Mouse (Mus musculus) forebrain, embryonic 14.5 days (tissue): ENCODE measurements at regions not wholly inside any gene's neighbourhood (a gene's known extent, or its start where the extent isn't known, plus 50 kb on each side); places are given as distances from the start of the nearest gene placed in this dataset.

Experiments
- ATAC-seq: fragments of 200-750 bp; cut with Nextera tagmentation; 2 replicates; pipeline ENCODE4 v1.8.0; 2017; ENCODE audit warnings: mild to moderate bottlenecking, moderate library complexity
- DNase-seq: peaks from one replicate; pipeline ENCODE4 v3.0.0-alpha.2; 2015; ENCODE audit warnings: low spot score
- H3K27ac ChIP-seq: fragments of 300-500 bp; sonication (generic); 2 replicates; pipeline ENCODE4 v1.5.1; 2014; ENCODE audit warnings: low read depth, mild to moderate bottlenecking, control low read depth, low read length, moderate library complexity
- H3K27me3 ChIP-seq: fragments of 300-500 bp; sonication (generic); replicated peaks from 2 replicates; pipeline ENCODE4 v1.6.1; 2014; ENCODE audit warnings: low read length, control low read depth, mixed read lengths; ENCODE audit not compliant: control insufficient read depth, insufficient read depth
- H3K36me3 ChIP-seq: fragments of 300-500 bp; sonication (generic); 2 replicates; pipeline ENCODE4 v1.6.1; 2014; ENCODE audit warnings: low read length, control low read depth; ENCODE audit not compliant: control insufficient read depth, insufficient read depth
- H3K4me1 ChIP-seq: fragments of 300-500 bp; sonication (generic); 2 replicates; pipeline ENCODE4 v1.6.1; 2014; ENCODE audit warnings: antibody characterized with exemption, low read length, control low read depth; ENCODE audit not compliant: control insufficient read depth, insufficient read depth
- H3K4me2 ChIP-seq: fragments of 300-500 bp; sonication (generic); 2 replicates; pipeline ENCODE4 v1.6.1; 2014; ENCODE audit warnings: mild to moderate bottlenecking, control low read depth, low read length
- H3K4me3 ChIP-seq: fragments of 300-500 bp; sonication (generic); 2 replicates; pipeline ENCODE4 v1.5.1; 2014; ENCODE audit warnings: low read depth, low read length, control low read depth
- H3K9ac ChIP-seq: fragments of 300-500 bp; sonication (generic); 2 replicates; pipeline ENCODE4 v1.6.1; 2014; ENCODE audit warnings: mild to moderate bottlenecking, low read length, control low read depth, moderate library complexity
- H3K9me3 ChIP-seq: fragments of 300-500 bp; sonication (generic); replicated peaks from 2 replicates; pipeline ENCODE4 v1.6.1; 2016; ENCODE audit warnings: low read length, control low read depth, mixed read lengths; ENCODE audit not compliant: control insufficient read depth
- WGBS: fragments of 180-500 bp; shearing (Covaris S2); extraction: QIAGEN DNeasy Blood & Tissue Kit; methylation state at CpG from one replicate; pipeline ENCODE4 v1.1.7; 2014; 5-methylcytosine and 5-hydroxymethylcytosine counted together

DNA sequence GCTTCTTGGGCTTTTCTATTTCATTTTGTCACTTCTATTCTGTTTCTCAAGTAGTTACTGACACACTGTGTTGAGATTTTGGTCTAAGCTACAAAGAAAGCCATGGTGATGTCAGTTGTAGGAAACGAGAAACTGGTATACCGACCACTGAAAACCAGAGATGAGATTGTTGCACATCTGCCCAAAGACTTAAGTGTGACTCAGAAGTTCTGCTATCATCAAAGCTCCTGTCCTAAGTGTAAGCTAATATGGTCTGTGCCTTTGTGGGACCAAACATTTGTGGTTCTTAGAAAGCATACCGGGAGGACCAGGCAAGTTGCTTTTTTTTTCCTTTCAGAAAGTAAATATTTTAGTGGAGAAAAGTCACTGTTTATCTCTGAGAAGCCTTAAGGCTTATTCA lies 1451.8 kb upstream of the A1bg start:
- Histone ChIP-seq H3K27me3 (no peaks in the 10 kb centered on the region), H3K4me2 (no peak overlapping the region), H3K9me3 (no peaks in the 10 kb centered on the region), H3K27ac (no peak overlapping the region), H3K9ac (no peak overlapping the region), H3K4me1 (no peaks in the 10 kb centered on the region), H3K36me3 (no peaks in the 10 kb centered on the region), H3K4me3 (no peak overlapping the region)
- WGBS: 90% methylated on average over 3 of the region's 3 CpGs
- ATAC-seq: no peak
- DNase-seq: no peak

DNA sequence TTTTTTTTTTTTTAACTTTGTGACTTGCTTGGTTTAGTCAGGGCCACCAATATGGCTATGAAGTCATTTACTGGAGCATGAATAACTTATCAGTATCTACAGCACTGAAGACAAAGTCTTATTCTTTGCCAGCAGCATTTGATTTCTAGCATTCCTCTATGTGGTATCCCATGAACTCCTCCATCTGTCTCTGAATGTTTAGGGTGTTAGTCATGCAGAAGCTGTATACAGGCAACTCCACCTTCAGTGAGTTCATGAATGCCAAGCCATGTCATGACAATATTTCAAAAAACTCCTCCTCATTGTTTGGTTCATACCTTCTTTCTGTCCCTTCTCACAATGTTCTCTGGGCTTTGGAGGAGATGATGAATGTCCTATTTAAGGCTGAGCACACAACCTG lies 1438.4 kb upstream of the A1bg start:
- DNase-seq (no peak), ATAC-seq (no peak)
- no peaks in the 10 kb centered on the region for H3K27me3 ChIP-seq
- H3K9me3 ChIP-seq: no peaks in the 10 kb centered on the region
- no peak overlapping the region for H3K4me3 ChIP-seq
- H3K36me3 ChIP-seq: no peaks in the 10 kb centered on the region
- H3K4me2 ChIP-seq: no peak overlapping the region
- H3K9ac ChIP-seq: no peak overlapping the region
- H3K27ac ChIP-seq: no peak overlapping the region
- no peaks in the 10 kb centered on the region for H3K4me1 ChIP-seq

DNA sequence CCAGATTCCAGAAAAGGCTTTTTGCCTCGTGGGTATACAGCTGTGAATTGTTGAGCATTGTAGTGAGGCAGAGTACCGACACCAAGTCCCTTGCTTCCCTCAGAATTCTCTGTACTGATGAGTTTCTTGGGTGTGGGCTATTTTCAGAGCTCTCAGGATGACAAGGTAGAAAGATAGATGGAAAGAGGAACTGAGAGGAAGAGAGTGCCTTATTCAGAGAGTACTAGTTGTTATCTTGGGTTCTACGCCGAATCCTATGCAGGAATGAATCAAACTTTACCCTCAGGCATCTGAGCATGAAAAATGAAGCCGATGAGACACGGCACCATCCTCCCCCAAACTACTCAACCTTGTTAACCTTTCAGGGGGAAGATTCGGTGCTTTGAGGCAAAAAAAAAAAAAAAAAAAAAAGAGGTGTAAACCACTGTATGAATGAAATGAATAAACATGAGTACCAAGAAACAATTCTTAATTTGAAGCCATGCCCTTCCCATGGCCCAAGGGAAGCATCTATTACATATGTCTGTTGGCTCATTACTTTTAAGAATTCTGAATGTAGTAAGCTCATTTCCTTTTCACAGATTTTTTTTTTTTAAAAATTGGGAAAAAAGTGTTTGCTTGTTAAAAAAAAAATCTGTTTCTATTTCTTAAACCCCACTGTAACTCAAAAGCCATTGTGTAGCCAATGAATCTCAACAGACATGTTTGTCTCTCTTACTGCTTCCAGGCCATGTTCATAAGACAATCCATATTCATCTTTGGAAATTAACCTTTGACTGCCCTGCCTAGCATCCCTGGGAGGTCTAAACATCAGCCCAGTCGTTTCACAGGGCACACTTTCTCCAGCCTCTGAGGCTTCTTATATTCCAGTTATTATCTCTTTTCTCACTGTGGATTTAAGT lies 1435.8 kb upstream of the A1bg start:
- ATAC-seq: no peak
- WGBS: 79% methylated on average over 8 of the region's 8 CpGs
- no peak overlapping the region for H3K4me2 ChIP-seq
- H3K27ac ChIP-seq: no peak overlapping the region
- DNase-seq: no peak
- no peak overlapping the region for H3K9ac ChIP-seq
- H3K9me3 ChIP-seq: no peaks in the 10 kb centered on the region
- no peak overlapping the region for H3K4me3 ChIP-seq
- H3K4me1 ChIP-seq: no peaks in the 10 kb centered on the region
- no peaks in the 10 kb centered on the region for H3K27me3 ChIP-seq
- H3K36me3 ChIP-seq: no peaks in the 10 kb centered on the region

- H3K4me1 ChIP-seq: no peaks in the 10 kb centered on the region
- no peak overlapping the region for H3K27ac ChIP-seq
- WGBS: 90% methylated on average over 4 of the region's 4 CpGs
- H3K9ac ChIP-seq: no peak overlapping the region
- no peak for DNase-seq
- H3K4me3 ChIP-seq: no peak overlapping the region
- no peak overlapping the region for H3K4me2 ChIP-seq
- H3K27me3 ChIP-seq: no peaks in the 10 kb centered on the region
- ATAC-seq: no peak
- no peaks in the 10 kb centered on the region for H3K9me3 ChIP-seq
- no peaks in the 10 kb centered on the region for H3K36me3 ChIP-seq
These were observed 1431.0 kb upstream of the A1bg start for GRCm38 (mm10) chr15:62353786-62354185.

DNA sequence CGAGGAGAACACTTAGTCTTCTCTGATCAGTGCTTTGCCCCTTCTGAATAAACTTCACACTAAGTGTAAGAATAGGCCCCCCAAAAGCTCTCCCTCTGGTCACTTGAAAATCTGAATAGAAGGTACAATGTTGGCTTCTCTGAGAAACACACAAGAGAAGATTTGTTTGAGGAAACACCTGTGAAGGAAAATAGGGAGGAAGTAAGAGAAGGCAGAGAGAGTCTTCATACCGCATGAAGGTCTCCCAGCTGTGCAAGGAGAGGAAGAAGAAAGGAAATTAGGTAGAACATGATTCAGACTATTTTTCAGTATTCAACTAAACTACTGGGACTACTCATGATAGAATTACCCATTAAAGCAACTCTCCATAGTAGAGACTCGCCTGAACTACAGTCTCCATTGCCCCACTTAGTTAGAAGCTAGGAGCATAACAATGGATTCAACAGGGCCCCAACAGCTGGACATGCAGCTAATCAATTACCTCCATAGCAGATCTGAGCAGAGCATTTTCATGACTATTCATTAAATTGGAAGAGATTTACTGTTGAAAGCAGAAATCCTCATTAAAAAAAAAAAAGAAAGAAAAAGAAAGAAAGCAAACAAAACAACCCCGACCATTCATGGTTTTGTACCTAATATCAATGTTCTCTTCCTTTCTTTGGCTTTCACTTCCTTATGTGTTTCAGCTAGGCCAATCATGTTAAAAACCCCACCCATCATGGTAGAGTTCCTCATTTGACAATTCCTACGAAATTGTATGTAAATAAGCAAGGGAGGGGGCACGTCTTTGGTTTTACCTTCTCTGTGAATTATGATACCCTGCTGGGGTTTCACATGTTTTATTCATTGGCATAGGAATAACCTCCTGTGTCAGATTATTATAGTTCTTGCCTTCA lies 1428.3 kb upstream of the A1bg start:
- DNase-seq: no peak
- Histone ChIP-seq H3K27ac (no peak overlapping the region), H3K9ac (no peak overlapping the region), H3K9me3 (no peaks in the 10 kb centered on the region), H3K4me3 (no peak overlapping the region), H3K4me2 (no peak overlapping the region), H3K27me3 (no peaks in the 10 kb centered on the region), H3K4me1 (no peaks in the 10 kb centered on the region), H3K36me3 (no peaks in the 10 kb centered on the region)
- WGBS: 57% methylated on average over 6 of the region's 6 CpGs
- ATAC-seq: no peak

GRCm38 (mm10) chr15:62349981-62350380 lies 1427.2 kb upstream of the A1bg start:
- no peak overlapping the region for H3K4me2 ChIP-seq
- H3K36me3 ChIP-seq: no peaks in the 10 kb centered on the region
- H3K4me1 ChIP-seq: no peaks in the 10 kb centered on the region
- H3K27me3 ChIP-seq: no peaks in the 10 kb centered on the region
- H3K9me3 ChIP-seq: no peaks in the 10 kb centered on the region
- H3K4me3 ChIP-seq: no peak overlapping the region
- no peak for ATAC-seq
- WGBS: 95% methylated on average over 3 of the region's 3 CpGs
- no peak overlapping the region for H3K9ac ChIP-seq
- no peak overlapping the region for H3K27ac ChIP-seq
- no peak for DNase-seq

DNA sequence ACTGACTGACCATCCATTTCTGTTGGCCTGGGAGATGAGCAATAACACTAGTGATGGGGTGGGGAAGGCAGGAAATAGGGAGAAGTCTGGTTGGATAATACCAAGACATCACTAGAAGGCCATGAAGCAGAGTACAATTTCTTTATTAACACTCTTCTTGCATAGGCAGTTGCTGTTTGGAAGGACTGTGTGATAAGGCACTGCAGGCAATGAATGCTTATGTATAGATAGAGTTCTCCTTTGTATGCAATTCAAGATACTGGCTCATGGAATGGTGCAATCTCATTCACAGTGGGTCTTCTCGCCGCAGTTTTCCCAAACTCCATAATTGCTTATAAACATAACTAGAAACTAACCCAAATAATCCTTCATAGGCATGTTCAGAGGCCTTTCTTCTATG lies 1426.1 kb upstream of the A1bg start:
- H3K4me2 ChIP-seq: no peak overlapping the region
- WGBS: 95% methylated on average over 2 of the region's 2 CpGs

GRCm38 (mm10) chr15:62347697-62348096 lies 1424.9 kb upstream of the A1bg start:
- WGBS: 85% methylated on average over 2 of the region's 2 CpGs
- ATAC-seq: no peak
- Histone ChIP-seq H3K4me3 (no peak overlapping the region), H3K27ac (no peak overlapping the region), H3K9ac (no peak overlapping the region), H3K27me3 (no peaks in the 10 kb centered on the region), H3K9me3 (no peaks in the 10 kb centered on the region), H3K36me3 (no peaks in the 10 kb centered on the region), H3K4me1 (no peaks in the 10 kb centered on the region), H3K4me2 (no peak overlapping the region)
- no peak for DNase-seq

More for the DNA sequence above, 1426.1 kb upstream of the A1bg start:
- no peaks in the 10 kb centered on the region for H3K4me1 ChIP-seq
- DNase-seq (no peak), ATAC-seq (no peak)
- H3K9ac ChIP-seq: no peak overlapping the region
- H3K9me3 ChIP-seq: no peaks in the 10 kb centered on the region
- H3K27me3 ChIP-seq: no peaks in the 10 kb centered on the region
- no peak overlapping the region for H3K27ac ChIP-seq
- H3K36me3 ChIP-seq: no peaks in the 10 kb centered on the region
- no peak overlapping the region for H3K4me3 ChIP-seq

DNA sequence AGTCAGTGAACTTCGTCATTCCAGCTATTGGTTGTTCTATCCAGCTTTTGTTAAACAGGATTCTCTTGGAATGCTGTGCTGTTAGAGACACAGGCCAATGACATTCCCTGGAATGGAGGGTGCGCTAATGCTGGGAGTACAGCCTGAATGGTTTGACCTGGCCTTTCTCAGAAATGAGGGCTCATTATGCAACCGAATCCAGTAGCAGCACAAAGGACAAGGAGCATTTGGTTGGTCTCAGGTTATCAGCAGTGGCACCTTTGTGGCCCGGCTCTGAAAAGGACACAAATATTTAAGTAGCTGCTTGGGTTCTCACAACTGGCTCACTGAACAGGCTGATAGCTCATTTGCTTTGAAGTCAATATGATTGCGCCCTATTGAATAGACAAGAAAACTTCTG lies 1423.1 kb upstream of the A1bg start:
- no peak overlapping the region for H3K27ac ChIP-seq
- WGBS: 78% methylated on average over 5 of the region's 5 CpGs

More for the DNA sequence above, 1423.1 kb upstream of the A1bg start:
- no peaks in the 10 kb centered on the region for H3K9me3 ChIP-seq
- H3K36me3 ChIP-seq: no peaks in the 10 kb centered on the region
- no peak overlapping the region for H3K4me3 ChIP-seq
- no peak for ATAC-seq
- no peak overlapping the region for H3K9ac ChIP-seq
- H3K4me2 ChIP-seq: no peak overlapping the region
- H3K27me3 ChIP-seq: no peaks in the 10 kb centered on the region
- DNase-seq: no peak
- H3K4me1 ChIP-seq: no peaks in the 10 kb centered on the region
